Mouse (Mus musculus) stomach, embryonic 15.5 days (tissue): ENCODE measurements at regions not wholly inside any gene's neighbourhood (a gene's known extent, or its start where the extent isn't known, plus 50 kb on each side); places are given as distances from the start of the nearest gene placed in this dataset.
"Not testable (repeated sequence)": the region's sequence is repeated elsewhere in the genome, so short reads cannot be mapped to it uniquely, and the experiment has no call there.

Experiments
- ATAC-seq: fragments of 200-750 bp; cut with Nextera tagmentation; 2 replicates; pipeline ENCODE4 v1.8.0; 2017; ENCODE audit warnings: low read depth, moderate number of reproducible peaks, moderate TSS enrichment; ENCODE audit not compliant: insufficient read depth, low FRiP score
- H3K27ac ChIP-seq: fragments of 300-500 bp; sonication (generic); 2 replicates; pipeline ENCODE4 v1.5.1; 2015; ENCODE audit warnings: mild to moderate bottlenecking, inconsistent platforms
- H3K27me3 ChIP-seq: fragments of 300-500 bp; sonication (generic); replicated peaks from 2 replicates; pipeline ENCODE4 v1.6.1; 2015; ENCODE audit warnings: inconsistent platforms
- H3K36me3 ChIP-seq: fragments of 300-500 bp; sonication (generic); 2 replicates; pipeline ENCODE4 v1.6.1; 2015; ENCODE audit warnings: inconsistent platforms
- H3K4me1 ChIP-seq: fragments of 300-500 bp; sonication (generic); 2 replicates; pipeline ENCODE4 v1.6.1; 2015; ENCODE audit warnings: inconsistent platforms
- H3K4me2 ChIP-seq: fragments of 300-500 bp; sonication (generic); 2 replicates; pipeline ENCODE4 v1.6.1; 2015; ENCODE audit warnings: mild to moderate bottlenecking, inconsistent platforms
- H3K4me3 ChIP-seq: fragments of 300-500 bp; sonication (generic); replicated peaks from 2 replicates; pipeline ENCODE4 v1.5.1; 2015; ENCODE audit warnings: inconsistent platforms
- H3K9ac ChIP-seq: fragments of 300-500 bp; sonication (generic); 2 replicates; pipeline ENCODE4 v1.6.1; 2015; ENCODE audit warnings: inconsistent platforms
- H3K9me3 ChIP-seq: fragments of 300-500 bp; sonication (generic); 2 replicates; pipeline ENCODE4 v1.6.1; 2016; ENCODE audit warnings: inconsistent platforms
- WGBS: fragments of 180-500 bp; shearing (Covaris S2); methylation state at CpG from one replicate; pipeline ENCODE4 v1.1.7; 2015; 5-methylcytosine and 5-hydroxymethylcytosine counted together

DNA sequence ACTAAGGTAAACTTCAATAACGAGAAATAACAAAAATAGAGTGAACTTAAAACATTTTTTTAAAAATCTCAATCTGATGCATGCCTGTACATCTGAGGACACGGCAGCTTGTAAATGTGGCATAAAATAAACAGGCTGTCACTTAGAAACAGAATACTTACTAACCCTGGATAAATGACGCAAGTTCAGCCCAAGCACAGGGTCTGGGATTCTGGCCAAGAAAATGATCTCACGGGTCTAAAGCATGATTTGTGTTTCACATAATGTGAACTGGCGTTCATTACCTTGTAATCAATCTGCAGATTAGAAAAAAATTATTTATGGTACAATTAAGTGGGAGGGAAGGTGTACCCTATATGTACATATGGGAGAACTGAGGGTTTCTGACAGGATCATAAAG, 512.1 kb upstream of the Vrk2 start:
- H3K9ac ChIP-seq = no peak overlapping the region
- no peaks in the 10 kb centered on the region for H3K4me1 ChIP-seq
- H3K27ac ChIP-seq = no peak overlapping the region
- H3K27me3 ChIP-seq = no peaks in the 10 kb centered on the region
- H3K9me3 ChIP-seq = no peaks in the 10 kb centered on the region
- H3K36me3 ChIP-seq = no peaks in the 10 kb centered on the region
- WGBS = 21% methylated on average over 5 of the region's 5 CpGs
- H3K4me3 ChIP-seq = no peak overlapping the region
- no peak for ATAC-seq
- no peak overlapping the region for H3K4me2 ChIP-seq

DNA sequence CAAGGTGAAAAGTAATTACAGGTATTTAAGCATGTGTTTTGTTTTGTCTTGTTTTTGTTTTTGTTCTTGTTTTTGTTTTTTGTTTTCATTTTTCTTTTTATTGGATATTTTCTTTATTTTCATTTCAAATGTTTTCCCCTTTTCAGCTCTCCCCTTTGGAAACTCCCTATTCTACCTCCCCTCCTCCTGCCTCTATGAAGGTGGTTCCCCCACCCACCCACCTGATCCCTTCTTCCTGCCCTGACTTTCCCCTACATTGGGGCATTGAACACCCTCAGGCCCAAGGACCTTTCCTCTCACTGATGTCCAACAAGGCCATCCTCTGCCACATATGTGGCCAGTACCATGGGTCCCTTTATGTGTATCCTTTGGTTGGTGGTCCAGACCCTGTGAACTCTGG, 509.1 kb upstream of the Vrk2 start:
- H3K4me3 ChIP-seq = no peak overlapping the region
- no peak overlapping the region for H3K4me2 ChIP-seq
- no peaks in the 10 kb centered on the region for H3K27me3 ChIP-seq
- no peaks in the 10 kb centered on the region for H3K9me3 ChIP-seq
- ATAC-seq = no peak
- no peak overlapping the region for H3K27ac ChIP-seq
- no peak overlapping the region for H3K9ac ChIP-seq
- no peaks in the 10 kb centered on the region for H3K4me1 ChIP-seq
- no peaks in the 10 kb centered on the region for H3K36me3 ChIP-seq

DNA sequence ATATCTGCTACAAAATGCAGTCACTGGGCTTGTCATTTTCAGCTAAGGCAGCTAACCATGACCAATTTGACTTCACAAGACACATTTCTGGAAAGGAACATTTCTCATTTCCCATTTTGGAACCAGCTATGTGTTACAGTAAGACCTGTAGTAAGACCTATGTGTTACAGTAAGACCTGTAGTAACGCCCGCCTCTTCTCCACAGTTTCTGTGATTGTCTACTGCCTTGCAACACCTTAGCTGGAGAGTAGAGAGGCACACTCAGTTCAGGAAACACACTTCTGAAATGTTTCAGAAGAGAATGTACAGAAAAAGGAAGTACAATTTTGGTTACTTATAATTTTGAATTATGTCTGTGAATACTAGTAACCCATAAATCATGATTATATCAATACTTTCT, 508.2 kb upstream of the Vrk2 start:
- H3K27me3 ChIP-seq = no peaks in the 10 kb centered on the region
- H3K4me3 ChIP-seq = no peak overlapping the region
- no peak for ATAC-seq
- no peak overlapping the region for H3K9ac ChIP-seq
- no peak overlapping the region for H3K4me2 ChIP-seq
- H3K27ac ChIP-seq = no peak overlapping the region
- H3K36me3 ChIP-seq = no peaks in the 10 kb centered on the region
- 80% methylated on average over 2 of the region's 2 CpGs for WGBS
- no peaks in the 10 kb centered on the region for H3K4me1 ChIP-seq
- no peaks in the 10 kb centered on the region for H3K9me3 ChIP-seq

DNA sequence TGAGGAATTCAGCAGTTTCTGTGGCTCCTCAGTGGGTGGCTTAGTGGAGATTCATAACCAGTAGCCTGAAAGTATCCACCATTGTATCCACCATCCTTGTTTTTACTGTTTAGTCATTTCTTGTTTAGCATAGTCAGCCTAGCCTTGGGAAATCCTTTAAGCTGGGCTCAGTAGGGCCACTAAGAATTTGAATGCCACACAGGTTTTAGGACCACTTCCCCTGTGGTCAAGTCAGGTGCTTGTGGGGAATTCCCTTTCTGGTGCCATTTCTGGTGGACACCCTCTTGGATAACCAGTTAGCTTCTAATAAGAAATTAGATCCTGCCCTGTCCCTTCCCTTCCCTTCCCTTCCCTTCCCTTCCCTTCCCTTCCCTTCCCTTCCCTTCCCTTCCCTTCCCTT, 502.8 kb upstream of the Vrk2 start:
- no peak overlapping the region for H3K27ac ChIP-seq
- H3K9ac ChIP-seq = no peak overlapping the region
- no peak overlapping the region for H3K4me3 ChIP-seq
- no peaks in the 10 kb centered on the region for H3K36me3 ChIP-seq
- ATAC-seq = no peak
- no peak overlapping the region for H3K4me2 ChIP-seq
- no peaks in the 10 kb centered on the region for H3K27me3 ChIP-seq
- no peaks in the 10 kb centered on the region for H3K4me1 ChIP-seq
- no peaks in the 10 kb centered on the region for H3K9me3 ChIP-seq

DNA sequence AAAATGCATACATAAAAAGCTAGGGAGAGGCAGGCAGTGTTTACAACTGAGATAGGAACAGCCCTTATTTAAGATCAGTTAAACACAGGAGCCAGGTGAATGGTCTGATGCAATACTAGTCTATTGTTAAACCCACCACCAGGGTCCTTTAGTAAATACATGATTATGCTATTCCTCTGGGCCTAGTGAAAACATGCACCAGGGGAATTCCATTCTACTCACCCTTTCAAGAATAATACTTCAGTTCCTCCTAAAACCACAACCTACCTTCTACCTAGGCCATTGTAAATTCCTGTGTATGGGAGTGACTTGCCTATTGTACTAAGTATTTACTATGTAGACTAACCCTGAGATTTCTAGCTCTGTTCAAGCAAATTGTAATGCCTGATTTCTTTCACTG, 501.7 kb upstream of the Vrk2 start:
- H3K4me2 ChIP-seq, ATAC-seq, H3K4me3 ChIP-seq, H3K4me1 ChIP-seq, H3K9me3 ChIP-seq, H3K9ac ChIP-seq, H3K27me3 ChIP-seq, H3K27ac ChIP-seq, H3K36me3 ChIP-seq: not testable (repeated sequence)

DNA sequence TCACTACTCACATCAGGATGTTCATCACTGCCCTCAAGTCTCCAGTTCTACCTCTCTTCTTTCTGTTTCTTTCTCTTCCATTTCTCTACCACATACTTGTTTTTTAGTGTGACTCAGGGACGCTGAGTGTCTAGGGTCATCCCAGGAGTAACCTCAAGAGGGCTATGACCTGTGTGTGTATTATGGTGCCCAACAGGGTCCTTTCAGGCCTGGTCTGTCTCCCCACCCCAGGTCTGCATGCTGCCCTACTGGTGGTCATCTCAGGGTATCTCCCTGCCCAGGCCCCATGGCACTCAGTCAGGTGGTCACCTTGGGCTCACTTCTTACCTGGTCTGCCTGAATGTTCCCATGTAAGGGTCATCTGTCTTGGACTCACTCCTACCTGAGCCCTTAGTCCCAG, 492.7 kb upstream of the Vrk2 start:
- no peak for ATAC-seq
- Histone ChIP-seq H3K4me2 (no peak overlapping the region), H3K4me1 (no peaks in the 10 kb centered on the region), H3K9me3 (no peaks in the 10 kb centered on the region), H3K36me3 (no peaks in the 10 kb centered on the region), H3K27ac (no peak overlapping the region), H3K27me3 (no peaks in the 10 kb centered on the region), H3K4me3 (no peak overlapping the region), H3K9ac (no peak overlapping the region)
- 84% methylated on average over 1 of the region's 1 CpGs for WGBS

DNA sequence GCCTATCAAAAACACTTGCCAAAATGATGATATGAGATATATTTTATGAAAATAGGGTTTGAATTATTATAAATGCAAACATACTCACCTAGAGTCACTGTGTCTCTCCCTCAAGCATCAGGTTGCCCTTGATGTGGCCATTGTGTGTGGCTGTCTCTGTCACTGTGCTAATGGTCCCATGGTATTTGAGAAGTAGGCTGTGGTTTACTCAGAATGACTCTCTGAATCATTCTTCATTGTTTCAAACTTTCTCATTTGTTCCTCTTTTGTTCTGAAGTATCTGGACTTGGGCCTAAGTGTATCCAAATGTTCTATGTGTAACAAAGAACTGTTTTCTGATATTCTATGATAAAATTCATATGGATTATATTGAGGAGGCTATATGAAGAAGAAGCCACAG, 487.4 kb upstream of the Vrk2 start:
- ATAC-seq = no peak
- no peak overlapping the region for H3K4me2 ChIP-seq
- H3K4me1 ChIP-seq = no peaks in the 10 kb centered on the region
- no peak overlapping the region for H3K9ac ChIP-seq
- H3K4me3 ChIP-seq = no peak overlapping the region
- H3K27ac ChIP-seq = no peak overlapping the region
- H3K9me3 ChIP-seq = no peaks in the 10 kb centered on the region
- H3K36me3 ChIP-seq = no peaks in the 10 kb centered on the region
- no peaks in the 10 kb centered on the region for H3K27me3 ChIP-seq

DNA sequence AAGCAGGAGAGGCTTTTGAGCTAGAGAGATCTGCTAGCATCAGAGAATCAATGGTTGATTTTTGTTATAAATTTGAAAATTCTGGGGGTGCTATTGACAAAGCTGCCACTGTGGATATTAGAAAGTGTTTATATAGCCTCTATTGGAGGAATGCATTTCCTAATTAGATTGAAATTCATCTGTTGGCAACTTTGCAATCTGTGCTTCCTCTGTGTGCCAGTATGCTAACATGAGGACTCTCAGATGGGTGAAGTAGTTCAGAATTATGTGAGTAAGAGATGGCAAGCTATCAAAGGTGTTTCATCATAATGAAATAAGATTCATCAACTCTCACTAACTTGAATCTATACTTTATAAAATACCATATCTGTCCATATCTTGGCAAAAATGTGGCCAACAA, 476.6 kb upstream of the Vrk2 start:
- no peak for ATAC-seq
- no peak overlapping the region for H3K27ac ChIP-seq
- no peaks in the 10 kb centered on the region for H3K27me3 ChIP-seq
- H3K4me1 ChIP-seq = no peaks in the 10 kb centered on the region
- no peaks in the 10 kb centered on the region for H3K9me3 ChIP-seq
- H3K4me3 ChIP-seq = no peak overlapping the region
- H3K9ac ChIP-seq = no peak overlapping the region
- no peaks in the 10 kb centered on the region for H3K36me3 ChIP-seq
- no peak overlapping the region for H3K4me2 ChIP-seq

DNA sequence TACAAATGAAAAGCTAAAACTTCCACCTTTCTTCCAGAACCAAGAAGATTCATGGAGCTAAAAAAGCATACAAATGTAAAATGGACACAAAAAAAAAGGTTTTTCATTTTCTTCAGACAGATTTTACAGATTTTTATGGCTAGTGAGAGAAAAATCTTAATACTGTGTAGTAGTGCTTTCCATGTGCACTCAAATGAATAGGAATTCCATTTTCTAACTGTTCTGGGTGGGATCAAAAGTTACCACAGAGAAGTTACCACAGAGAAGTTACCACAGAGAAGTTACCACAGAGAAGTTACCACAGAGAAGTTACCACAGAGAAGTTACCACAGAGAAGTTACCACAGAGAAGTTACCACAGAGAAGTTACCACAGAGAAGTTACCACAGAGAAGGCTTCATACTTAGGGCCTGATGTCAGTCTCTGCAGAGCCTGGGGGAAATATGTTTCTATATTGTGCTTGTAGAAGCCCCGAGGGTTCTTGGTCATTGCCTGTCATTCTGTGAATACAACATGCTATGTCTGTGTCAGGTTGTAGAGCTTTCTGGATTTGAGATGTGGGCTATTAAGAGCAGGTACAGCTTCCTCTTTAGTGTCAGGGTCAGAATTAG, 433.5 kb upstream of the Vrk2 start:
- no peaks in the 10 kb centered on the region for H3K4me1 ChIP-seq
- no peaks in the 10 kb centered on the region for H3K9me3 ChIP-seq
- no peaks in the 10 kb centered on the region for H3K36me3 ChIP-seq
- H3K9ac ChIP-seq = no peak overlapping the region
- no peaks in the 10 kb centered on the region for H3K27me3 ChIP-seq
- H3K4me3 ChIP-seq = no peak overlapping the region
- no peak overlapping the region for H3K4me2 ChIP-seq
- ATAC-seq = no peak
- WGBS = 67% methylated on average over 1 of the region's 1 CpGs
- H3K27ac ChIP-seq = no peak overlapping the region

DNA sequence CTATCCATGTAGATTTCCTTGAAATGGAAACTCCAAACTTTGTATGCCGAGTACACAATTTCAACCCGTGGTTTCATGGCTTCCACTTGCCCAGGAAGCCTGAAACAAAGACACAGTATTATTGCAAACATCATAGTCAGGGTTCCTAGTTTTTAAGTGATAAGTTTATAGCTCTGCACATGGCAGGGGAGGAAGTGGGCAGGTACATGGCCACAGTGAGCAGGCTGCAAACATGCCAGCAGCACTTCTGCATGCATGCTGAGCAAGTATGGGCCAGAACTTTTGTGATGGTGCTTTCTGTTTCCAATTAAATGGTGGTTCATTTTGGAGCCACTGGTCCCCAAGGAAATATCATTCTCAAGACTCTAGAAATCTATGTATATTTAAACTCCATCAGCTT, 431.7 kb upstream of the Vrk2 start:
- Histone ChIP-seq H3K4me1 (no peaks in the 10 kb centered on the region), H3K9ac (no peak overlapping the region)
- no peak for ATAC-seq

DNA sequence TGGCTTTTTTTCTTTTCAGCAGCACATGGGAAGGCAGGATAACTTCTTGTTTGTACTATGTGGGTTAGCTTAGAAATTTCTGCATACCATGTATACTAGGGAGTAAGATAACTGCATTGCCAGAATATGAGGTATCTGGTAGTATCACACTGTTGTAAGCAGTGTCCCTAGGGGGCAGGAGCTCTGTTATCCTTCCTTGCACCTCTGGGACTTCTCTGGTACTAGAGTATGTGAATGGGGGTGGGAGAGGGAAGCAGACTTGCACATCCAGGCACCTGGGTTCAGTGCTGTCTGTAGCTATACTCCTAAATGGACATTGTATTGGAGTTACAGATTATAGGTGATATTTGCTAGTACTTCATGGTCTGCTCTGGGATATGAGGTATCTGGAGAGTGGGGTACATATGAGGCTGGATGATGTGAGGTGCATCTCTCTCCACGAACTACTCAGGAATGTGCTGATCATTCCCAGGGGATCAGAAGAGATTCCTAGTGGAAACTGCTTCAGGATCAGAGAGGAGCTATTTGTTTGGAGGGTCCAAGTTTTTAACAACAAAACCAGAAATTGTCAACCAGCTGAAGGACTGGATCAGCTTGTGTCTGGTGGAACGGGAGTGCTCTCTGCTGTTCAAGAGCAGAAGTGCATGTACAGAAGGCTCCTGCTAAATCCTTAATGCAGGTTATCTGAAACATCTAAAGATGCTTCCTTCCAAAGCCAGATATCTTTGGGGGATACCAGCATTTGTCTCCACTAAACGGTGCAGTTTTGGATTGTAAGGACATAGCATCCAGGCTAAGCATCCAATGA, 402.7 kb upstream of the Vrk2 start:
- Histone ChIP-seq H3K4me2 (no peak overlapping the region), H3K27me3 (no peaks in the 10 kb centered on the region)

More for the DNA sequence above, 431.7 kb upstream of the Vrk2 start:
- 76% methylated on average over 2 of the region's 2 CpGs for WGBS
- no peak overlapping the region for H3K4me3 ChIP-seq
- no peaks in the 10 kb centered on the region for H3K36me3 ChIP-seq
- H3K27me3 ChIP-seq = no peaks in the 10 kb centered on the region
- no peak overlapping the region for H3K27ac ChIP-seq
- H3K4me2 ChIP-seq = no peak overlapping the region
- H3K9me3 ChIP-seq = no peaks in the 10 kb centered on the region

DNA sequence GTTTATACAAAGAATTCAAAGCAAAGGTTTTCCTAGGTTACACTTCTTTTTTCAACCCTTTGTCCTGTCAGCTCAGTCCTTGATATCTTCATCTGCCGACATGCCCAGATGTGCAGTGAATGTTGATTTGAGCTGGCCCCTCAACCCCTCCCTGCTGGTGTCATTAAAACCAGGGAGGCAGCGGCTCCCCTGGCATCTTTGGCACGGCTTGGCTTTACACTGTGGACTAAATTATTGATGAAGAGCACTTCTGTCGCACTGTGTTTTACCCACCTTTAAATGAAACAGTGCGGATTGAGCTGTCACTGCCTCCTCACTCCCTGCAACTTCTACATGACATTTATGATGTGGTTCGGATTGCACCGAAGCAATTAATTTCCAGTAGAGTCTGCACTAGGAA, 387.4 kb upstream of the Vrk2 start:
- Histone ChIP-seq H3K4me1 (no peaks in the 10 kb centered on the region), H3K4me3 (no peak overlapping the region), H3K9me3 (no peaks in the 10 kb centered on the region), H3K27me3 (no peaks in the 10 kb centered on the region), H3K27ac (no peak overlapping the region), H3K9ac (no peak overlapping the region), H3K36me3 (no peaks in the 10 kb centered on the region), H3K4me2 (no peak overlapping the region)
- ATAC-seq = no peak
- WGBS = 60% methylated on average over 7 of the region's 7 CpGs

More for the DNA sequence above, 402.7 kb upstream of the Vrk2 start:
- Histone ChIP-seq H3K4me1 (no peaks in the 10 kb centered on the region), H3K4me3 (no peak overlapping the region), H3K9ac (no peak overlapping the region), H3K36me3 (no peaks in the 10 kb centered on the region), H3K27ac (no peak overlapping the region), H3K9me3 (no peaks in the 10 kb centered on the region)
- no peak for ATAC-seq
- 32% methylated on average over 3 of the region's 3 CpGs for WGBS

DNA sequence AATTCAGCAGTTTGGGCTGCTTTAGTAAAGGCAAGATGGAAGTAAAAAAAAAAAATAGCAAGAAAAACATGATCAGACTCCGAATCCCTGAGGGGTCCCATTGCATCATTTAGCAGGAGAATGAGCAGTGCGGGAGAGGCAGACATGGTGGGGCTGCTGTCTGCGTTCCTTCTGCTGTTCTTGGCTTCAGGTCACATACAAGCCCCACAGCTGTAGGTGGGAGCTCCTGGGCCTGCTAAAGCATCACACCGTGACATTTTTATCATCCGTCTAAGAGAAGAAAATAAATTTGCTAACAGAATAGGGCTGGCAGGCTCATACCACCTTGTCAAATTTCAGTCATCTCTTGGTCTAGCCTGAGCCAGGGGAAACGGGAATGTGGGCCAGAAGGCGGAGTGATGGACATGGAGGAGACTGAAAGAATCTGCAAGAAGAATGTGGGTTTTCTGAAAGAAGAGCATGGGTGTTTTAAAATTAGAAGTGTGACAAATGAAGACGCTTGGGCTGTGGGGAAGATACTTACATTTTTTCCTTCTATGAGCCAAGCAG, 378.8 kb upstream of the Vrk2 start:
- H3K27me3 ChIP-seq = no peaks in the 10 kb centered on the region
- H3K9ac ChIP-seq = no peak overlapping the region
- no peak overlapping the region for H3K4me3 ChIP-seq
- H3K9me3 ChIP-seq = no peaks in the 10 kb centered on the region
- WGBS = 77% methylated on average over 8 of the region's 8 CpGs
- no peak overlapping the region for H3K4me2 ChIP-seq
- ATAC-seq = no peak
- no peak overlapping the region for H3K27ac ChIP-seq
- H3K4me1 ChIP-seq = no peaks in the 10 kb centered on the region
- H3K36me3 ChIP-seq = no peaks in the 10 kb centered on the region
